Mouse (Mus musculus): ENCODE data around the gene Cers5. TPM values are rescaled to one million over a fixed set of nuclear protein-coding genes. Genes with fewer than 3 reads are reported as not detected.

Gene Cers5
- polyA plus RNA-seq, 1 experiment from 2014 or later: 61.6 TPM

- no peaks in the 10 kb centered on the region for H3K27me3 ChIP-seq (ENCODE audit: control insufficient read depth, insufficient read depth, low read length)
- under 1% methylated on average over 27 of the region's 41 CpGs for WGBS
- H3K4me1 ChIP-seq (replicated peaks; ENCODE audit: control insufficient read depth, insufficient read depth, low read length): no peaks in the 10 kb centered on the region; the same call in 1 of the 2 replicates
- no peaks in the 10 kb centered on the region for H3K9me3 ChIP-seq (ENCODE audit: control insufficient read depth, low read length)
- peak; percentile 83 for DNase-seq (ENCODE audit: low spot score)
- H3K9ac ChIP-seq (ENCODE audit: low read depth, low read length): peak overlapping the region; percentile 91
- ATAC-seq (ENCODE audit: low FRiP score): peak; percentile 89
- H3K4me3 ChIP-seq (ENCODE audit: low read depth, low read length): peak overlapping the region; percentile 67
- no peaks in the 10 kb centered on the region for H3K36me3 ChIP-seq (ENCODE audit: control insufficient read depth, insufficient read depth, low read length)
- H3K4me2 ChIP-seq (replicated peaks; ENCODE audit: low read depth, low read length): peak overlapping the region; percentile 92
- peak overlapping the region; percentile 92 for H3K27ac ChIP-seq (ENCODE audit: low read depth, low read length)
Measured at GRCm38 (mm10) chr15:99772277-99772880, 306 bp downstream of the Cers5 start.

GRCm38 (mm10) chr15:99771601-99772276 lies 946 bp downstream of the Cers5 start:
- DNase-seq (ENCODE audit: low spot score) (peak; percentile 64), ATAC-seq (ENCODE audit: low FRiP score) (peak; percentile 85)
- under 1% methylated on average over 33 of the region's 59 CpGs for WGBS

DNA sequence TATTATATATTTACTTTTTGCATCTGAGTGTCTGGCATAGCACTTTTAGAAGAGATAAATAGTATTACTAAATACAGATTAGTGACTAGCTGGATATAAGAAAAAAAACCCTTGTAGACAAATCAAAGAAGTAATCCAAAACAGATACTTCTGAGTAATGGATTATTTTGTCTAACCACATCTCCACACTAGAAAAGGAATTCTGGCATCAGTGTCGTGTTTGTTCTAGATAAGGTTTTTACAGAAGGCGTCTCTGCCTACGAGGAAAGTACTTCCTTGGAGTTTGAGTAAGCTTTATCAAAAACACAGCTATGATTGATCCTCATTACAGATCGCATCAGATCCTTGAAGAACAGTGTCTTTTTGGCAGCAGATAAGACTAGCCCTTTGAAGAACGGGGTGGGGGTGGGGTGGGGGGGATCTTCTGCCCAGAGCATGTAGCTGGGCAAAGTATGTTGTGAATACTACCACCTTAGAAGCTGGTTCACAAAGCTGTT lies 1.6 kb downstream of the Cers5 start:
- H3K27me3 ChIP-seq (ENCODE audit: control insufficient read depth, insufficient read depth, low read length): no peaks in the 10 kb centered on the region
- H3K27ac ChIP-seq (ENCODE audit: low read depth, low read length): no peak overlapping the region
- no peaks in the 10 kb centered on the region for H3K36me3 ChIP-seq (ENCODE audit: control insufficient read depth, insufficient read depth, low read length)
- peak overlapping the region; percentile 91 for H3K9ac ChIP-seq (ENCODE audit: low read depth, low read length)
- H3K4me3 ChIP-seq (ENCODE audit: low read depth, low read length): peak overlapping the region; percentile 67
- ATAC-seq (ENCODE audit: low FRiP score) (no peak), DNase-seq (ENCODE audit: low spot score) (no peak)
- H3K9me3 ChIP-seq (ENCODE audit: control insufficient read depth, low read length): no peaks in the 10 kb centered on the region
- H3K4me2 ChIP-seq (replicated peaks; ENCODE audit: low read depth, low read length): peak overlapping the region; percentile 92
- 40% methylated on average over 5 of the region's 5 CpGs for WGBS
- no peaks in the 10 kb centered on the region; the same call in 1 of the 2 replicates for H3K4me1 ChIP-seq (replicated peaks; ENCODE audit: control insufficient read depth, insufficient read depth, low read length)

More at GRCm38 (mm10) chr15:99771601-99772276, 946 bp downstream of the Cers5 start:
- Histone ChIP-seq H3K4me2 (replicated peaks; ENCODE audit: low read depth, low read length) (peak overlapping the region; percentile 92), H3K36me3 (ENCODE audit: control insufficient read depth, insufficient read depth, low read length) (no peaks in the 10 kb centered on the region), H3K9ac (ENCODE audit: low read depth, low read length) (peak overlapping the region; percentile 91), H3K4me3 (ENCODE audit: low read depth, low read length) (peak overlapping the region; percentile 67), H3K27me3 (ENCODE audit: control insufficient read depth, insufficient read depth, low read length) (no peaks in the 10 kb centered on the region), H3K9me3 (ENCODE audit: control insufficient read depth, low read length) (no peaks in the 10 kb centered on the region), H3K27ac (ENCODE audit: low read depth, low read length) (peak overlapping the region; percentile 92), H3K4me1 (replicated peaks; ENCODE audit: control insufficient read depth, insufficient read depth, low read length) (no peaks in the 10 kb centered on the region; the same call in 1 of the 2 replicates)

- Histone ChIP-seq H3K9me3 (ENCODE audit: control insufficient read depth, low read length) (no peaks in the 10 kb centered on the region), H3K36me3 (ENCODE audit: control insufficient read depth, insufficient read depth, low read length) (no peaks in the 10 kb centered on the region), H3K27me3 (ENCODE audit: control insufficient read depth, insufficient read depth, low read length) (no peaks in the 10 kb centered on the region), H3K27ac (ENCODE audit: low read depth, low read length) (no peak overlapping the region), H3K4me2 (replicated peaks; ENCODE audit: low read depth, low read length) (no peak overlapping the region), H3K9ac (ENCODE audit: low read depth, low read length) (no peak overlapping the region), H3K4me3 (ENCODE audit: low read depth, low read length) (no peak overlapping the region), H3K4me1 (replicated peaks; ENCODE audit: control insufficient read depth, insufficient read depth, low read length) (no peaks in the 10 kb centered on the region; the same call in 1 of the 2 replicates)
- DNase-seq (ENCODE audit: low spot score): no peak
- WGBS: 88% methylated on average over 1 of the region's 1 CpGs
- no peak for ATAC-seq (ENCODE audit: low FRiP score)
Measured at GRCm38 (mm10) chr15:99768761-99769160, 3.9 kb downstream of the Cers5 start.

DNA sequence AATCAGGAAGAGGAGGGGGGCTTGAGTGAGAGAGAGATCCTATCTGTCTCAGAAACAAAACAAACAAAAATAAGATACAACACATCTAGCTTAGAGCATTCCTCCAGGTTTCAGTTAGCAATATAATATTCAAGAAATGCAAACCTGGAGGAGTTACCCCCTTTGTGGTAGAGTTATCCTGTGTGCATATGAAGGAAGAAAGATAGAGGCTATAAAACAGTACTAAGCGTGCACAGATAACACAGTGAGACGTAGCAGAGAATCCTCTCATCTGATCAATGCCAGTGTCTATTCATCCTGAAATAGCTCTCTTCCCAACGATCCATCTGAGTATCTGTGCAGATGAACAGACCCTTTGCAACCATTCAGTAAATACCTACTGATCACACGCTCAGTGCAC lies 5.2 kb downstream of the Cers5 start:
- ATAC-seq (ENCODE audit: low FRiP score): no peak
- no peak overlapping the region for H3K4me2 ChIP-seq (replicated peaks; ENCODE audit: low read depth, low read length)
- H3K27ac ChIP-seq (ENCODE audit: low read depth, low read length): no peak overlapping the region
- no peaks in the 10 kb centered on the region for H3K9me3 ChIP-seq (ENCODE audit: control insufficient read depth, low read length)
- H3K9ac ChIP-seq (ENCODE audit: low read depth, low read length): no peak overlapping the region
- no peaks in the 10 kb centered on the region for H3K36me3 ChIP-seq (ENCODE audit: control insufficient read depth, insufficient read depth, low read length)
- 90% methylated on average over 4 of the region's 4 CpGs for WGBS
- H3K4me3 ChIP-seq (ENCODE audit: low read depth, low read length): no peak overlapping the region
- no peaks in the 10 kb centered on the region; the same call in 1 of the 2 replicates for H3K4me1 ChIP-seq (replicated peaks; ENCODE audit: control insufficient read depth, insufficient read depth, low read length)
- no peaks in the 10 kb centered on the region for H3K27me3 ChIP-seq (ENCODE audit: control insufficient read depth, insufficient read depth, low read length)
- DNase-seq (ENCODE audit: low spot score): no peak

GRCm38 (mm10) chr15:99754204-99754603 lies 18.5 kb downstream of the Cers5 start:
- ATAC-seq (ENCODE audit: low FRiP score) (no peak), DNase-seq (ENCODE audit: low spot score) (no peak)
- Histone ChIP-seq H3K36me3 (ENCODE audit: control insufficient read depth, insufficient read depth, low read length) (no peaks in the 10 kb centered on the region), H3K4me3 (ENCODE audit: low read depth, low read length) (no peak overlapping the region), H3K4me1 (replicated peaks; ENCODE audit: control insufficient read depth, insufficient read depth, low read length) (no peaks in the 10 kb centered on the region), H3K4me2 (replicated peaks; ENCODE audit: low read depth, low read length) (no peak overlapping the region), H3K9me3 (ENCODE audit: control insufficient read depth, low read length) (no peaks in the 10 kb centered on the region), H3K27me3 (ENCODE audit: control insufficient read depth, insufficient read depth, low read length) (no peaks in the 10 kb centered on the region), H3K27ac (ENCODE audit: low read depth, low read length) (no peak overlapping the region), H3K9ac (ENCODE audit: low read depth, low read length) (no peak overlapping the region)
- WGBS: 90% methylated on average over 3 of the region's 3 CpGs

DNA sequence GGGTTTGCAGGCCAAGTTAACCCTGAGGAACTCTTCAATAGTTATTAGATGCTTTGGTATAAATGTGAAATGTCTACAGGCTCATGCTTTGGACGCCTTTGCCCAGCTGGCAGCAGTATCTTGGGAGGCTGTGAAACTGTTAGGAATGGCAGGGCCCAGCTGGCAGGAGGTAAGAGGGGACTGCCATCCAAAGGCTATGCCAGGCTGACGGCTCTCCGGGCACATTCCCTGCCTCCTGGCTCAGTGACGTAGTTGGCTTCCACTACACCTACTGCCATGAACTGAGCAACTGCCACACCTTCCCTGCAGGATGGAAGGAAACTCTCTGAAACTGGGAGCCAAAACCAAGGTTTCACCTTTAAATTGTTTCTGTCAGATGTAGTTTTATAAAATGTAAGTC lies 32.5 kb downstream of the Cers5 start:
- WGBS: 94% methylated on average over 4 of the region's 4 CpGs
- H3K27me3 ChIP-seq (ENCODE audit: control insufficient read depth, insufficient read depth, low read length): no peaks in the 10 kb centered on the region
- H3K9me3 ChIP-seq (ENCODE audit: control insufficient read depth, low read length): no peaks in the 10 kb centered on the region
- H3K27ac ChIP-seq (ENCODE audit: low read depth, low read length): no peak overlapping the region
- no peak overlapping the region for H3K4me2 ChIP-seq (replicated peaks; ENCODE audit: low read depth, low read length)
- no peak overlapping the region for H3K9ac ChIP-seq (ENCODE audit: low read depth, low read length)
- ATAC-seq (ENCODE audit: low FRiP score) (no peak), DNase-seq (ENCODE audit: low spot score) (no peak)
- H3K36me3 ChIP-seq (ENCODE audit: control insufficient read depth, insufficient read depth, low read length): no peaks in the 10 kb centered on the region
- no peak overlapping the region for H3K4me3 ChIP-seq (ENCODE audit: low read depth, low read length)
- H3K4me1 ChIP-seq (replicated peaks; ENCODE audit: control insufficient read depth, insufficient read depth, low read length): no peaks in the 10 kb centered on the region

GRCm38 (mm10) chr15:99736675-99737074 lies 36.0 kb downstream of the Cers5 start:
- no peak overlapping the region for H3K4me3 ChIP-seq (ENCODE audit: low read depth, low read length)
- no peaks in the 10 kb centered on the region for H3K36me3 ChIP-seq (ENCODE audit: control insufficient read depth, insufficient read depth, low read length)
- ATAC-seq (ENCODE audit: low FRiP score) (no peak), DNase-seq (ENCODE audit: low spot score) (no peak)
- no peak overlapping the region for H3K27ac ChIP-seq (ENCODE audit: low read depth, low read length)
- H3K4me1 ChIP-seq (replicated peaks; ENCODE audit: control insufficient read depth, insufficient read depth, low read length): no peaks in the 10 kb centered on the region
- no peak overlapping the region for H3K4me2 ChIP-seq (replicated peaks; ENCODE audit: low read depth, low read length)
- no peak overlapping the region for H3K9ac ChIP-seq (ENCODE audit: low read depth, low read length)
- WGBS: 92% methylated on average over 11 of the region's 11 CpGs
- H3K27me3 ChIP-seq (ENCODE audit: control insufficient read depth, insufficient read depth, low read length): no peaks in the 10 kb centered on the region
- H3K9me3 ChIP-seq (ENCODE audit: control insufficient read depth, low read length): no peaks in the 10 kb centered on the region

DNA sequence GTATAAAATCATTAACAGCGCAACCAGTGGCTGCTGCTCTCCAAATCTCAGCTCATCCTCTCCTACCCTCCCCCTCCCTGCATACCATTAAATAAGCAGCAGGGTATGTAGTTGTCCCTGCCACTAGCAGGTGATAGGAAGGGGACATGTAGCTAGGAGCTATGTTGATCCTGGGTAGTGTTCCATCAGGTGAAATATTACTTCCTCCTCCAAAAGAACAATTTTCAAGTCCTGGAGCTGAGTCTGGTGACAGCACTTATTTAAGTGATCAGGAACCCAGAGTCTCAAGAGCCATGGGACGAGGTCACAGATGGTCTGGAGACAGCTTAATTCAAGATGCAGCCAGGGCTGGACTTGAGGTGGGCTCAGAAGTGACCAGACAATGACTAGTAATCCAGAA lies 37.1 kb downstream of the Cers5 start:
- H3K9me3 ChIP-seq (ENCODE audit: control insufficient read depth, low read length): no peaks in the 10 kb centered on the region
- no peaks in the 10 kb centered on the region for H3K4me1 ChIP-seq (replicated peaks; ENCODE audit: control insufficient read depth, insufficient read depth, low read length)
- no peak overlapping the region for H3K27ac ChIP-seq (ENCODE audit: low read depth, low read length)
- H3K4me2 ChIP-seq (replicated peaks; ENCODE audit: low read depth, low read length): no peak overlapping the region
- H3K4me3 ChIP-seq (ENCODE audit: low read depth, low read length): no peak overlapping the region
- H3K27me3 ChIP-seq (ENCODE audit: control insufficient read depth, insufficient read depth, low read length): no peaks in the 10 kb centered on the region
- H3K9ac ChIP-seq (ENCODE audit: low read depth, low read length): no peak overlapping the region
- ATAC-seq (ENCODE audit: low FRiP score): no peak
- no peak for DNase-seq (ENCODE audit: low spot score)
- 95% methylated on average over 2 of the region's 2 CpGs for WGBS
- no peaks in the 10 kb centered on the region for H3K36me3 ChIP-seq (ENCODE audit: control insufficient read depth, insufficient read depth, low read length)

All from hindbrain, embryonic 11.5 days (tissue).